Mouse (Mus musculus) gastrocnemius, adult 2 months (tissue): Measurements from ENCODE around the gene Mapk12. TPM values are rescaled to one million over a fixed set of nuclear protein-coding genes. Genes with fewer than 3 reads are reported as not detected.
A peak's percentile ranks its signal among the peaks of the same experiment; 100 is the strongest.

Source experiments
- DNase-seq: peaks from one replicate; pipeline ENCODE4 v3.0.0; 2022
- H3K27ac ChIP-seq: fragments of 200-600 bp; 2 replicates; pipeline ENCODE4 v1.8.1; 2022; ENCODE audit warnings: mild to moderate bottlenecking
- H3K4me3 ChIP-seq: fragments of 200-600 bp; 2 replicates; pipeline ENCODE4 v1.8.1; 2022; ENCODE audit warnings: mild to moderate bottlenecking, moderate library complexity
- CTCF ChIP-seq: fragments of 200-600 bp; IDR thresholded peaks from 2 replicates; pipeline ENCODE4 v1.8.1; 2022; ENCODE audit warnings: antibody characterized with exemption, mild to moderate bottlenecking, moderate library complexity
- intact Hi-C: fragments of 180-260 bp; cut with DNase I; formaldehyde crosslinking; loops from one replicate; pipeline ENCODE4 v1.15.1; 2025
- total RNA-seq, 2 experiments: library from RNA; stranded (reverse); gene quantifications; 2 replicates each; pipeline ENCODE4 v1.2.3; 2021

The Mapk12 gene
- total RNA-seq, 2 experiments from 2014 or later = 128 TPM

DNA sequence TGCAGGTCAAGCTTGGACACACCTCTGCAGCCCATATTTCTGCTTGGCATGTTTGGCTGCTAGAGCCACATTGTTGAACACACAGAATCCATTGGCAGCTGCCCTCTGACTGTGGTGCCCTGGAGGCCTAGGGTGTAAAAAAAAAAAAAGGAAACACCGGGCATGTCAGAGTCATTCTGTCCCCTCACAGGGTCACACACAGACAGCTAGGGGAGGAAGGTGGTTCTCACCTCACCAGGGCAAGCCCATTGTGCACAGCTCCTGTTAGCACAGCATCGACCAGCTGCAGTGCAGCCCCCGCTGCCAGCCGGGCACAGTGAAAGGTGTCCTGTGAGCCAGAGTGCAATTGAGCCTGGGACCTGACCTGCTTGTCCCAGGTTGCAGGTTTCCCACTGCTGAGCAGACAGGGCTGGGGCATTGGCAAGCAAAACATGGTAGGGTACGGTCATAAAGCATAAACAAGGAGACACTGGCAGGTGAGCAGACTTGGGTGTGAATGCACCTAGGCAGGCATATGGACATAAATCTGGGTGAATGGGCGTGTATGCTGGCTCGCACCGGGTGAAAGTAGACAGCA lies 13.1 kb downstream of the Mapk12 start:
- DNase-seq = peak; percentile 32
- no peak for TF ChIP-seq CTCF
- H3K27ac ChIP-seq = peak overlapping the region; percentile 96
- intact Hi-C loops = loop anchor here (5.0 kb wide), 1 partner anchor 85 kb away; the partner anchor contains the start of gene Ppp6r2
- H3K4me3 ChIP-seq = peak overlapping the region; percentile 91

DNA sequence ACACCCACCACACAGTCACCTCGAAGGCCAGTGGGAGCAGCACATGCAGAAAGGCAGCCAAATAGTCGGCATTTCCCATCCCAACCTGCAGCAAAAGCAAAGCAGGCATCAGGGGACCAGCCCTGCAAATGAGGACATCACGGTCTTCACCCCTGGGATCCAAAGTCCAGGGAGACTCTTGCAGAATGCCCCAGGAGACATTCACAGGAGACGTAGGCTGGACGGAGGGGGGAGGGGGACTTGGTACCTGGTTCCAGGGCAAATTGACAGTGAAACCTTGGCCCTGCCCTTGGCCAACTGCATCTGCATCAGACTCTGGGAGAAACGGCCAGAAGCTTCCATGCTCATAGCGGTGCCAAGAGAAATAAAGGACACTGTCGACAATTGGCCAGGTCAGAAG lies 13.9 kb downstream of the Mapk12 start:
- DNase-seq = peak; percentile 14
- Histone ChIP-seq H3K27ac (no peak overlapping the region), H3K4me3 (no peak overlapping the region)
- intact Hi-C loops = loop anchor here (5.0 kb wide), 1 partner anchor 86 kb away; the partner anchor contains the start of gene Ppp6r2
- TF ChIP-seq CTCF = no peak

DNA sequence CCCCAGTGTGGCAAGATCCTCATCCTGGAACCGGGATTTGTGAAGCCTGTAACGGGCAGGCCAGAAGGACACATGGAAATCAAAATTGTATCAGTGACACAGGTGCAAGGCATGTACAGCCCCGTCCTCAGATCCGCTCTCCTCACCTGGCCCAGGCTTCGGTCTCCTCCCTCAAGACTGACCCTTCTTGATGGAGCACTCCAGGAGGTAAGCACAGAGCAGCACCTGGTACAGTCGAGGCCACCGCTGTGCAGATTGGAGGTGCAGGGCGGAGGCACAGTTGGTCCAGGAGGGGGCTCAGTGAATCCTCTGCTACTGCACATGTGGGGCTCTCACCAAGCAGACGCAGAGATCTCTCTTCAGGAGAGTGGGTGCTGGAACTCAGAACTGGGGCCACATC lies 15.2 kb downstream of the Mapk12 start:
- TF ChIP-seq CTCF = no peak
- no peak overlapping the region for H3K4me3 ChIP-seq
- no peak overlapping the region for H3K27ac ChIP-seq
- peak; percentile 15 for DNase-seq
- intact Hi-C loops = loop anchor here (5.0 kb wide), 1 partner anchor 87 kb away; the partner anchor contains the start of gene Ppp6r2

DNA sequence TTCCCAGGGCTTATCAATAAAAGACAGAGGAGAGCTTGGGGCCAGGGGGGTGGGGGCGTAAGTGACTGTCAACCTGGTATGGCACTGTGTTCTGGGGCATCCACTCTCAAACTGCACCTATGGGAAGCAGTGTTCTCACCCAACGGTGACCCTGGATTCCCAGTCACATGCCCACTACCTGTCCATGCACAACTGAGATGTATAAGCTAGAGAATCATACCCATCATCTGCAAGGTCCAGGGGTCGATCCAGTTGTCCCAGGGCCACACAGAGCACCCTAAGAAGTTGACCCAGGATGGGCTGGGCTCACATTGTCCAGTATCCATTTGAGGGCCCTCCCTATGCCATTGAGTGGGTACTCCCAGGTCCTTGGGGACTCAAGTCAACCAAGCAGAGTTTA lies 16.2 kb downstream of the Mapk12 start:
- H3K4me3 ChIP-seq = no peak overlapping the region
- peak; percentile 12 for DNase-seq
- H3K27ac ChIP-seq = no peak overlapping the region
- intact Hi-C loops = no loop called here
- TF ChIP-seq CTCF = no peak

DNA sequence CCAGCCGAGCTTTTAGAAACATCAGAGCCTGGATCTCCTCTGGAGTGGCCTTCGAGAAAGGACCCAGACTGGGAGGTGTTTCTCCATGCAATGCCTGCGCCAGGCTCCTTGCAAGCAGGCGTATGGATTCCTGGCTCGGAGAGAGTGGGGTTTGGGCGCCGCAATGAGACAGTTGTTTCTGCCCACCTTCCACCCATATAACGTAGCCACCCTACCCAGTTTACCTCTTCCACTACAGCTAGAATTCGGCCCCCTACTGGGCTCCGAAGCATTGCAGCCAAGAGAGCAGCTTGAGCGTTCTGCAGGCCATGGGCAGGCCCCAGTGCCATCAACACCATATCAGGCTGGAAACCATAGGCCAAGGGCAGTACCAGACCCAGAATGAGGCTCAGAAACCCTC lies 16.9 kb downstream of the Mapk12 start:
- intact Hi-C loops = no loop called here
- Histone ChIP-seq H3K27ac (peak overlapping the region; percentile 94), H3K4me3 (peak overlapping the region; percentile 99)
- DNase-seq = peak; percentile 25
- no peak; the same call in 1 of the 2 replicates for TF ChIP-seq CTCF

DNA sequence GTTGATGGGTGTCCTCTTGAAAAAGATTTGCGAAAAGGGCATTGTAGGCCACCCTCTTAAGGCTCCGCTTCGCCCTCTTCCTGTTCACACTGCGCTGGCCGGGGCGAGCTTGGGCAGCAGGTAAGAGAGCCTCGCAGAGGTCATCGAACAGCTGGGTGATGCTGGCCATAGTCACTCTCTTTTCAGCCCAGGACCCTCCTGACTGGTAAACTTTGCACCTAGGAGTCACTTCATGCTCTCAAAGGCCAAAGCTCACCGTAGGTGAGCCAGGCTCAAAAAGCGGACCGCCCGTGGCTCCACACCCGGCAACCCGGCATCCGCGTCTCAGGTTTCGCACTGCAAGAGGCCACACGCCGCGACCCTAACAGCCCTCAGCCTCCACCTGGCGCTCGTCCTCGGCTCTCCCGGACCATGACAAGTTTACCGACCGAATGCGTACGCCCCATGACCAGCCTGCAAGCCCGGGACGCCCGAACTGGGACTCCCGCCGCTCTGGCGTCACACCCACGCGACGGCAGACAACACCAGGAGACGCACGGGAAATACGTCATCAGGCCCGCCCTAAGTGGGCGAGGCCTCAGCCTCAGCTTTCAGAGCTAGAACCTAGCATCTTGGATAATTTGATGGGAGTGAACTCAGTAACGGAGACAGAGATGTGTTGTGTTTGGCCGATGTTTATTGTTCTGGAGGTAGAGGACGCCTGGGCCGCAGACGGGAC lies 17.7 kb downstream of the Mapk12 start, which contains the start of gene Tubgcp6:
Tubgcp6 (minus strand) TSS at position 464 of the 718 bp plus-strand sequence.
- TF ChIP-seq CTCF = no peak
- peak within 1 kb of the TSS; percentile 99 for H3K4me3 ChIP-seq
- DNase-seq = peak; percentile 96
- H3K27ac ChIP-seq = peak within 1 kb of the TSS; percentile 94
- intact Hi-C loops = no loop called here

DNA sequence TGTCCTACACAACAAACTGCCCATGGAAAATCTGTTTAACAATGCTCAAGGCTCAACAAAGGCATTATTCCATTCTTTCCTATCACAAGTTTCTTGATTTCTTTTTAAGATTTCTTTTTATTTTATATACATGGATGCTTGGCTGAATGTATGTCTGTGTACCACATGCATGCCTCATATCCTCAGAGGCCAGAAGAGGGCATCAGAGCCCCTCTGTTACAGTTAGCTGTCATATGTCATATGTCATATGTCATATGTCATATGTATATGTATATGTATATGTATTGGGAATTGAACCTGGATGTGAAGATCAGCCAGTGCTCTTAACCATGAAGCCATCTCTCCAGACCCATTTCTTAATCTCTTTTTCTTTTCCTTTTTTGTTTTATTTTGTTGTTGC lies 22.5 kb downstream of the Mapk12 start:
- intact Hi-C loops = no loop called here
- TF ChIP-seq CTCF = peak; percentile 50
- H3K4me3 ChIP-seq = no peak overlapping the region
- H3K27ac ChIP-seq = no peak overlapping the region
- no peak for DNase-seq

DNA sequence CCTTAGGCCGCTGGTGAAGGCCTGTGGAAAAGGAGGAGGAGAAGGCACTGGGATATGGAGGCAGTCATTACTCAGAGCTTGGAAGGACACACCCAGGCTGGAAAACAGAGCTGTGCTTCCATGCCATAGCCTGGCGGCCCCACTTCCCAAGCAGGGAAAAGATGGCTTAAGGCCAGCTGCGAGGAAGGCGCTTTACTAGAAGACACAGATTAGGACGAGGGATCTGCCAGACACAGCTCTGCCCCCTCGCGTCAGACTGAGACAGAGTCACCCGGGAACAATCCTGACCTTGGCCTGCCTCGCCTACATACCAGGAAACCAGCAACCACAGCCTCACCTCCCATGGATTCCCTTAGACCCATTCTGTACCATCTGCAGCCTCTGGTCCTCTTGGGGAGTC lies 30.4 kb downstream of the Mapk12 start:
- DNase-seq = no peak
- intact Hi-C loops = no loop called here
- TF ChIP-seq CTCF = no peak
- H3K4me3 ChIP-seq = no peak overlapping the region
- no peak overlapping the region for H3K27ac ChIP-seq

DNA sequence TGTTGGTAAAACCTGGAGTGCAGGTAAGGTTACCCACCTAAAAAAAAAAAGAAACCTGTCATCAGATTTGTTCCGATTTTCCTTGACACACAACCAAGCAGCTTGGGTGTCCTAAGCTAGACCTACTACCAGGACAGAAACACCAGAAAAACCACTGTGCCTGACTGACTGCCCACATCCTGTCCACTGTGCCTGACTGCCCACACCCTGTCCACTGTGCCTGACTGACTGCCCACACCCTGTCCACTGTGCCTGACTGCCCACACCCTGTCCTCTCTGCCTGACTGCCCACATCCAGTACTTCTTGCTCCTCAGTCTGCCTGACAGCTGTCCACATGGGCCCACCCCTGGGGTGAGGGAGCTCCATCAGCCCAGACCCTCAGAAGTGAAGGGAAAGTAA lies 33.5 kb downstream of the Mapk12 start:
- intact Hi-C loops = no loop called here
- H3K4me3 ChIP-seq = no peak overlapping the region
- H3K27ac ChIP-seq = no peak overlapping the region
- no peak for TF ChIP-seq CTCF
- peak; percentile 13 for DNase-seq

DNA sequence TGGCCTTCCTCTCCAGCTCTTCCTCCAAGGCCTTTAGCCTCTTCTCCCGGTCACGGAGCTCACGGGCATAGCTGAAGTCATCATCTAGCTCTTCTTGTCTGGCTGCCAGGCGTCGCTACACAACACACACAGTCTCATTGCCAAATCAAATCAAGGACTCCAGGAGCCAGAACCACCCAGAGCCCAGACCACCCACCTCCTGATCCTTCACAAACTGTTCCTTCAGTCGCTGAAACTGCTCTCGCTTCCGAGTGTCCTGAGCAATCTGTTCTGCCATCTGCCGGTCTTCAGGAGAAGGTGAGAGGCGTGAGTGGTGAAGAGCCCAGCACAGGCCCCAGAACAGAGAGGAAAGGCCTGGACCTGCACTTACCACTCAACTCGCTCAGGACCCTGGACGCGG lies 34.4 kb downstream of the Mapk12 start:
- Histone ChIP-seq H3K4me3 (no peak overlapping the region), H3K27ac (no peak overlapping the region)
- DNase-seq = no peak
- intact Hi-C loops = no loop called here
- TF ChIP-seq CTCF = no peak

DNA sequence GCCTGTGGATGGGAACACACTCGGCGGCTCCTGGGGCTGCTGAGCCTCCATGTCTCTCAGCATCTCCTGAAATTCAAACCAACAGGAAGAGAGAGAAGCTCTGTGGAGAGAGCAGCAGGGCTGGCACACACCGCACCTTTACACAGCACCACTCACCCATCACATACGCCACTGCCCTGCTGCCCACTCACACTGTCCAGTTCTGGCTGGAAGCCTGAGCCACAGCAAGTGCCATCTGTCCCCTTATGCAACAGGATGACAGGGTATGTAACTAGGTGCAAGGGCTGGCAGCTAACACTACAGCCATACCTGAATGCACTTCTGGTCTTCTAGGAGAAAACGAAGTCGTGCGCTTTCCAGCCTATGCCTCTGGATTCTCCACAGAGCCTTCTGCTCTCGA lies 36.1 kb downstream of the Mapk12 start:
- no peak for DNase-seq

DNA sequence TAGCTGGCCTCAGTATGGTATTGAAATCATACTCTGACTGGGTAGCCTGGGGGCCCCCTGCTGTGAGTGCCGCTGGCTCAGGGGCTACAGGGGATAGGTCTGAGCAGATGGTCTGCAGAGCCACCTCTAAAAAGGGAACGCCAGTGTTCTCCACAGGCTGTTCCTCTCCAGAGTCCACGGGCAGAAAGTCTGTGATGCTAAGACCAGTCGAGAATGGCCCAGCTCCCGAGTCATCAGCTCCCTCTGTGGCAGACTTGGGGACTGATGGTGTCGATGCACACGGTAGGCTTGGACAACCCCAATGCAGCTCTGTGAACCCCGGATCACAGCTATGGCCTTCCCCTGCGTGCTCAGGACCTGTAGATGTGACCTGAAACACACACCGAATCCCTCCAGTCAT lies 36.6 kb downstream of the Mapk12 start:
- DNase-seq = no peak
- Histone ChIP-seq H3K27ac (no peak overlapping the region), H3K4me3 (no peak overlapping the region)
- intact Hi-C loops = no loop called here
- TF ChIP-seq CTCF = no peak

More for the DNA sequence above, 36.1 kb downstream of the Mapk12 start:
- no peak for TF ChIP-seq CTCF
- no peak overlapping the region for H3K27ac ChIP-seq
- intact Hi-C loops = no loop called here
- H3K4me3 ChIP-seq = no peak overlapping the region

DNA sequence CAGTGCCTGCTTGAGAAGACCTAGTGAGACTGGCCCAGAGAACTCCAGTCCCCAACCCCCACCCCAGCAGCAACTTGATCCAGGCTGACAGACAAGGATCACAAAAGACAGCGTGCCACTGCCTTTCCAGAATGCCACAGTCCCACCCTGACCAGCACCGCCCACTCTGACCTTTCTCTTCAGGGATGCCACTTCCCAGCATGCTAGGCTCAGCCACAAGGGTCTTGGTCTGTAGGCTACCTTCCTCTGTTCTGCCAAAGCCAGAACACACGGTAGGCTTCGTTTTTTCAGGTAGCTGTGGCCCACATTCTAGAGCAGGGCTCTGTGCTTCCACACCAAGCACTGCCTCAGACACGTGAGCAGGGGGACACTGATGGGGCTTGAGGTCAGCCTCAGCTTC lies 37.9 kb downstream of the Mapk12 start:
- intact Hi-C loops = no loop called here
- no peak for DNase-seq

More for the DNA sequence above, 37.9 kb downstream of the Mapk12 start:
- Histone ChIP-seq H3K4me3 (no peak overlapping the region), H3K27ac (no peak overlapping the region)
- TF ChIP-seq CTCF = no peak
